Mouse (Mus musculus): ENCODE measurements at regions not wholly inside any gene's neighbourhood (a gene's known extent, or its start where the extent isn't known, plus 50 kb on each side); places are given as distances from the start of the nearest gene placed in this dataset.

DNA sequence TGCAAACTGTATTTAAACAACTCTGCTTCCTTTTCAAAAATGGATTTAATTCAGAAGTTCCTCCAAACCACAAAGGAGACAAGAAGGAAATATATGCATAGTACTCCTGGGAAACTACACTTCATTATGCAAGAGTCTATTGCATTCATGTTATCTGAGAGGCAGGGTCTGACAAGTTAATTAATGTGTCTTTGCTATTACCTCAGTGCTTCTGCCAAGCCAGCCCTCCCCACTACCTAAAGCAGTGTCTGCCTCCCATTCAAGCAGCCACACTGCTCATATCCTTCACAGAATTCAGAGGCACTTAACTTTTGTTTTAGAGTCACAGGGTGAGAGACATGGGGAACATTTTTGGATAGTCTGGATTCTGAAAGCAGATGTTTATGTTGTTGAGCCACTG, 58.6 kb upstream of the C9orf72 start:
- TF ChIP-seq CTCF (IDR thresholded peaks at IDR 0.05; ENCODE audit: borderline replicate concordance, insufficient read depth, low read depth, low read length) (no peak), POLR2A (IDR thresholded peaks at IDR 0.05; ENCODE audit: borderline replicate concordance, insufficient read depth, low read length) (no peak)
